Mouse (Mus musculus) MEL (cell line): ENCODE data around the gene Rnasek. TPM values are rescaled to one million over a fixed set of nuclear protein-coding genes. Genes with fewer than 3 reads are reported as not detected.

Experiments
- DNase-seq: peaks from one replicate; pipeline ENCODE4 v3.0.0; 2011; ENCODE audit warnings: low read depth, low spot score
- H3K27ac ChIP-seq: 2 replicates; pipeline ENCODE4 v1.5.1; 2012; ENCODE audit warnings: low read depth, mild to moderate bottlenecking, control low read depth, low read length, moderate library complexity; ENCODE audit not compliant: control insufficient read depth
- H3K27me3 ChIP-seq, 2 experiments: fragments of 150-350 bp in 1 of 2; sonication (generic) in 1 of 2; 2 replicates each; pipeline ENCODE4 v1.6.1; 2012; ENCODE audit warnings: low read length in 2 of 2, mild to moderate bottlenecking in 2 of 2, improper control_type of control experiment in 1 of 2, moderate library complexity in 1 of 2; ENCODE audit not compliant: insufficient read depth in 2 of 2, control insufficient read depth in 1 of 2
- H3K36me3 ChIP-seq, 2 experiments: 2 replicates each; pipeline ENCODE4 v1.6.1; 2012 to 2014; ENCODE audit warnings: low read length in 2 of 2, improper control_type of control experiment in 1 of 2, inconsistent platforms in 1 of 2, mild to moderate bottlenecking in 1 of 2; ENCODE audit not compliant: insufficient read depth in 2 of 2, control insufficient read depth in 1 of 2
- H3K4me1 ChIP-seq, 2 experiments: fragments of 150-350 bp in 1 of 2; sonication (generic) in 1 of 2; 2 replicates each; pipeline ENCODE4 v1.6.1; 2012; ENCODE audit warnings: low read length in 2 of 2, improper control_type of control experiment in 1 of 2, mild to moderate bottlenecking in 1 of 2; ENCODE audit not compliant: insufficient read depth in 2 of 2, control insufficient read depth in 1 of 2
- H3K4me3 ChIP-seq, 2 experiments: fragments of 150-350 bp in 1 of 2; sonication (generic) in 1 of 2; 2 replicates each; pipeline ENCODE4 v1.5.1; 2012; ENCODE audit warnings: low read depth in 2 of 2, low read length in 2 of 2, mild to moderate bottlenecking in 2 of 2, moderate library complexity in 2 of 2, control low read depth in 1 of 2, improper control_type of control experiment in 1 of 2; ENCODE audit not compliant: control insufficient read depth in 1 of 2, insufficient read depth in 1 of 2
- H3K79me2 ChIP-seq: 2 replicates; pipeline ENCODE4 v1.6.1; 2012; ENCODE audit warnings: mild to moderate bottlenecking, low read length, moderate library complexity; ENCODE audit not compliant: control insufficient read depth, poor library complexity, insufficient read depth
- H3K9ac ChIP-seq: 2 replicates; pipeline ENCODE4 v1.6.1; 2012; ENCODE audit warnings: low read depth, mild to moderate bottlenecking, control low read depth, low read length, moderate library complexity; ENCODE audit not compliant: control insufficient read depth, poor library complexity, severe bottlenecking
- H3K9me3 ChIP-seq: fragments of 150-350 bp; sonication (generic); replicated peaks from 2 replicates; pipeline ENCODE4 v1.6.1; 2012; ENCODE audit warnings: mild to moderate bottlenecking, low read length, improper control_type of control experiment, moderate library complexity; ENCODE audit not compliant: insufficient read depth
- BHLHE40 ChIP-seq: IDR thresholded peaks from 2 replicates; pipeline ENCODE4 v1.6.1; 2012; ENCODE audit warnings: low read depth, mild to moderate bottlenecking, inconsistent platforms, low read length, improper control_type of control experiment, borderline replicate concordance
- CHD2 ChIP-seq: IDR thresholded peaks from 2 replicates; pipeline ENCODE4 v1.6.1; 2011; ENCODE audit warnings: low read length, improper control_type of control experiment
- CTCF ChIP-seq, 3 experiments: IDR thresholded peaks in 2 of 3; conservative IDR thresholded peaks in 1 of 3; 2 replicates each; pipeline ENCODE4 v1.5.1; 2011 to 2012; ENCODE audit warnings: low read length in 3 of 3, low read depth in 2 of 3, mild to moderate bottlenecking in 2 of 3, improper control_type of control experiment in 1 of 3, inconsistent platforms in 1 of 3, mixed read lengths in 1 of 3, moderate library complexity in 1 of 3; ENCODE audit not compliant: control insufficient read depth in 1 of 3, insufficient read depth in 1 of 3, poor library complexity in 1 of 3, severe bottlenecking in 1 of 3
- E2F4 ChIP-seq: IDR thresholded peaks from 2 replicates; pipeline ENCODE4 v1.6.1; 2011; ENCODE audit warnings: low read depth, low read length, improper control_type of control experiment, borderline replicate concordance
- EP300 ChIP-seq, 2 experiments: IDR thresholded peaks; 2 replicates each; pipeline ENCODE4 v1.6.1; 2011; ENCODE audit warnings: improper control_type of control experiment in 2 of 2, low read length in 2 of 2, low read depth in 1 of 2, mild to moderate bottlenecking in 1 of 2
- ETS1 ChIP-seq: IDR thresholded peaks from 2 replicates; pipeline ENCODE4 v1.6.1; 2012; ENCODE audit warnings: low read depth, mild to moderate bottlenecking, inconsistent platforms, low read length, improper control_type of control experiment, moderate library complexity
- HCFC1 ChIP-seq: IDR thresholded peaks from 2 replicates; pipeline ENCODE4 v1.6.1; 2012; ENCODE audit warnings: low read depth, mild to moderate bottlenecking, inconsistent platforms, low read length, improper control_type of control experiment, moderate library complexity
- JUND ChIP-seq: IDR thresholded peaks from 2 replicates; pipeline ENCODE4 v1.6.1; 2011; ENCODE audit warnings: low read depth, mild to moderate bottlenecking, improper control_type of control experiment, low read length
- KAT2A ChIP-seq: conservative IDR thresholded peaks from 2 replicates; pipeline ENCODE4 v1.6.1; 2012; ENCODE audit warnings: low read depth, low read length, improper control_type of control experiment, inconsistent platforms
- MAFK ChIP-seq: IDR thresholded peaks from 2 replicates; pipeline ENCODE4 v1.6.1; 2011; ENCODE audit warnings: low read depth, mild to moderate bottlenecking, low read length, improper control_type of control experiment, borderline replicate concordance
- MAX ChIP-seq: IDR thresholded peaks from 2 replicates; pipeline ENCODE4 v1.6.1; 2011; ENCODE audit warnings: low read length, improper control_type of control experiment
- MEF2A ChIP-seq: IDR thresholded peaks from 2 replicates; pipeline ENCODE4 v1.6.1; 2014; ENCODE audit warnings: low read depth, mild to moderate bottlenecking, inconsistent platforms, low read length, improper control_type of control experiment; ENCODE audit not compliant: poor library complexity, insufficient replicate concordance, severe bottlenecking; ENCODE audit errors: extremely low read depth
- MXI1 ChIP-seq: IDR thresholded peaks from 2 replicates; pipeline ENCODE4 v1.6.1; 2011; ENCODE audit warnings: mild to moderate bottlenecking, low read depth, low read length, improper control_type of control experiment
- MYB ChIP-seq: IDR thresholded peaks from 2 replicates; pipeline ENCODE4 v1.6.1; 2011; ENCODE audit warnings: mild to moderate bottlenecking, low read depth, low read length, improper control_type of control experiment
- NELFE ChIP-seq: IDR thresholded peaks from 2 replicates; pipeline ENCODE4 v1.6.1; 2011; ENCODE audit warnings: low read depth, low read length, improper control_type of control experiment
- POLR2AphosphoS2 ChIP-seq: IDR thresholded peaks from 2 replicates; pipeline ENCODE4 v1.6.1; 2011; ENCODE audit warnings: low read length, improper control_type of control experiment
- POLR2AphosphoS5 ChIP-seq: IDR thresholded peaks from 2 replicates; pipeline ENCODE4 v1.6.1; 2012; ENCODE audit warnings: low read depth, borderline replicate concordance, mild to moderate bottlenecking, inconsistent platforms, low read length, moderate library complexity, mixed read lengths
- SMC3 ChIP-seq: IDR thresholded peaks from 2 replicates; pipeline ENCODE4 v1.6.1; 2011; ENCODE audit warnings: low read depth, low read length, improper control_type of control experiment
- TAL1 ChIP-seq: IDR thresholded peaks from 2 replicates; pipeline ENCODE4 v1.6.1; 2012; ENCODE audit warnings: mild to moderate bottlenecking, inconsistent platforms, low read length, moderate library complexity, mixed read lengths
- TBP ChIP-seq: IDR thresholded peaks from 2 replicates; pipeline ENCODE4 v1.8.0; 2011; ENCODE audit warnings: low read depth, low read length, improper control_type of control experiment
- TCF12 ChIP-seq: IDR thresholded peaks from 2 replicates; pipeline ENCODE4 v1.6.1; 2014; ENCODE audit warnings: low read depth, mild to moderate bottlenecking, inconsistent platforms, low read length, improper control_type of control experiment, moderate library complexity
- UBTF ChIP-seq: IDR thresholded peaks from 2 replicates; pipeline ENCODE4 v1.6.1; 2012; ENCODE audit warnings: low read depth, mild to moderate bottlenecking, inconsistent platforms, low read length, improper control_type of control experiment, moderate library complexity, borderline replicate concordance; ENCODE audit not compliant: insufficient read depth
- ZC3H11A ChIP-seq: IDR thresholded peaks from 2 replicates; pipeline ENCODE4 v1.6.1; 2012; ENCODE audit warnings: low read depth, mild to moderate bottlenecking, inconsistent platforms, low read length, improper control_type of control experiment
- ZKSCAN1 ChIP-seq: IDR thresholded peaks from 2 replicates; pipeline ENCODE4 v1.6.1; 2012; ENCODE audit warnings: low read depth, mild to moderate bottlenecking, inconsistent platforms, low read length, improper control_type of control experiment, moderate library complexity
- ZNF384 ChIP-seq: IDR thresholded peaks from 2 replicates; pipeline ENCODE4 v1.6.1; 2012; ENCODE audit warnings: low read depth, mild to moderate bottlenecking, inconsistent platforms, low read length, improper control_type of control experiment
- polyA plus RNA-seq, 2 experiments: library from polyadenylated mRNA; stranded (reverse) in 1 of 2; unstranded in 1 of 2; fragments of >175 nt in 1 of 2; fragments of >200 nt in 1 of 2; gene quantifications; 2 replicates each; pipeline versions ENCODE4 v1.2.1 to v1.2.4; 2012; ENCODE audit warnings: low replicate concordance in 2 of 2, low read depth in 1 of 2; ENCODE audit not compliant: insufficient read length in 2 of 2, insufficient read depth in 1 of 2, missing spikeins in 1 of 2
- total RNA-seq: library from RNA; depleted of rRNA; stranded (reverse); fragments of 300-350 nt; gene quantifications from 2 replicates; pipeline ENCODE4 v1.2.3, GENCODE M21; 2012

Rnasek gene
- total and polyA plus RNA-seq, 3 experiments: 56.2 to 179 TPM; not detected in 1

GRCm38 (mm10) chr11:70237457-70238167 lies 2.0 kb downstream of the Rnasek start, which contains the start of gene 0610010K14Rik (continued):
- no peak for TF ChIP-seq POLR2AphosphoS5
- peak; percentile 76; the same call in 1 of the 2 replicates for TF ChIP-seq KAT2A
- no peak; the same call in 1 of the 2 replicates for TF ChIP-seq E2F4
- TF ChIP-seq JUND: no peak

GRCm38 (mm10) chr11:70236717-70237116 lies 2.9 kb downstream of the Rnasek start:
- peaks cover 17% of the 10 kb centered on the region for H3K79me2 ChIP-seq
- H3K9ac ChIP-seq: peak overlapping the region; percentile 87
- no peak overlapping the region for H3K27ac ChIP-seq
- H3K27me3 ChIP-seq: no peaks in the 10 kb centered on the region
- peaks cover 0 to 7% of the 10 kb centered on the region in 2 experiments; a peak in 3 of 4 replicates for H3K4me1 ChIP-seq
- no peak for DNase-seq
- H3K9me3 ChIP-seq: no peaks in the 10 kb centered on the region
- H3K4me3 ChIP-seq: peak overlapping the region; percentile 70 to 92
- H3K36me3 ChIP-seq: peaks cover 0 to 6% of the 10 kb centered on the region in 2 experiments; a peak in 1 of 4 replicates
- TF ChIP-seq ETS1 (peak; percentile 28; the same call in 1 of the 2 replicates), MAFK (no peak), SMC3 (no peak), NELFE (no peak), CTCF (IDR thresholded peaks at IDR 0.05 in 2 of 3, conservative IDR thresholded peaks at IDR 0.05 in 1 of 3; ENCODE audit: control insufficient read depth in 1 of 3, insufficient read depth in 1 of 3, low read depth in 2 of 3, low read length in 3 of 3, poor library complexity in 1 of 3, severe bottlenecking in 1 of 3) (no peak), CHD2 (no peak), JUND (no peak), MXI1 (peak; percentile 5; the same call in 1 of the 2 replicates), TCF12 (no peak), TBP (no peak), ZNF384 (no peak), KAT2A (no peak), ZKSCAN1 (no peak)

DNA sequence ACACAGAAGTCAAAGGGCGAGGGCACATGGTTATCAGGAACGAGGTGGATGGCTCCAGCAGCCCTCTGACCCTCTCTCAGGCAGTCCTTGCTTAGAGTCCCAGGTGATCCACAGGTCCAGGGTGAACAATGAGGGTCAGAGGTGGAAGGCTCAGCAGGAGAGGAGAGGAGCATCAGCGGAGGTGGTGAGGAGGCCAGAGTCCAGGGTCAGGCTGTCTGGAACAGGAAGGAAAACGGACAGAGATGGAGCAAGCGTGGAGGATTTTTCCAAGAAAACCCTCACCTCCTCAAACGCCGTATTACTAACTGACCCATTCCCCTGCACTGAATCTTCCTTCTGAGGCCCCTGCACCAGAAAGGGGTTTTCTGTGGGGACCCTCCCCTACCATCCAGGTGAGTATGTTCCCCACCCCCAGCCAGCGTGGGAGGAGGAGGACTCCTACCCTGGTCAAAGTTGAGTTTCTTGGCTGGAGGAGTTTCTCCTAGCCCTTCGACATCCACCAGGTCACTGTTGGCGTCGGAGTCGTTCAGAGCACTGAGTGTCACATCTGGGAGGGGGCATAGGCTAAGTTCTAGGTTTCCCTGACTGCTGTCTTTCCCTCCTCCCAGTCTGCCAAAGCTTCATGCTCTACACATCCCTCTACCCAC lies 4.3 kb downstream of the Rnasek start:
- Histone ChIP-seq H3K9me3 (no peaks in the 10 kb centered on the region), H3K27me3 (no peaks in the 10 kb centered on the region), H3K36me3 (peaks cover 0 to 6% of the 10 kb centered on the region in 2 experiments; a peak in 1 of 4 replicates), H3K4me1 (peaks cover 0 to 7% of the 10 kb centered on the region in 2 experiments; a peak in 3 of 4 replicates), H3K79me2 (peaks cover 17% of the 10 kb centered on the region), H3K27ac (no peak overlapping the region), H3K4me3 (no peak overlapping the region), H3K9ac (no peak overlapping the region)
- DNase-seq: no peak
- TF ChIP-seq SMC3 (no peak), POLR2AphosphoS2 (no peak), ZC3H11A (no peak), UBTF (no peak), BHLHE40 (no peak), ZNF384 (no peak), CTCF (IDR thresholded peaks at IDR 0.05 in 2 of 3, conservative IDR thresholded peaks at IDR 0.05 in 1 of 3; ENCODE audit: control insufficient read depth in 1 of 3, insufficient read depth in 1 of 3, low read depth in 2 of 3, low read length in 3 of 3, poor library complexity in 1 of 3, severe bottlenecking in 1 of 3) (no peak), TAL1 (no peak), HCFC1 (no peak), MYB (no peak), MAX (no peak), MEF2A (no peak), ETS1 (no peak), E2F4 (no peak), EP300 (IDR thresholded peaks at IDR 0.05; ENCODE audit: low read depth in 1 of 2, low read length in 2 of 2) (no peak), JUND (no peak), ZKSCAN1 (no peak), MAFK (no peak)
